Mouse (Mus musculus): Measurements from ENCODE around the gene Zfp575.

- no peak for TF ChIP-seq POLR2A (IDR thresholded peaks at IDR 0.05; ENCODE audit: borderline replicate concordance, insufficient read depth, low read length)
- no peak for TF ChIP-seq CTCF (IDR thresholded peaks at IDR 0.05; ENCODE audit: borderline replicate concordance, insufficient read depth, low read depth, low read length)
Measured at GRCm38 (mm10) chr7:24568512-24568911, 18.9 kb downstream of the Zfp575 start.

All from cerebellum, adult 2 months (tissue).